Comparison of ENCODE assay signal across 8 mouse cellular contexts in the genomic region with DNA sequence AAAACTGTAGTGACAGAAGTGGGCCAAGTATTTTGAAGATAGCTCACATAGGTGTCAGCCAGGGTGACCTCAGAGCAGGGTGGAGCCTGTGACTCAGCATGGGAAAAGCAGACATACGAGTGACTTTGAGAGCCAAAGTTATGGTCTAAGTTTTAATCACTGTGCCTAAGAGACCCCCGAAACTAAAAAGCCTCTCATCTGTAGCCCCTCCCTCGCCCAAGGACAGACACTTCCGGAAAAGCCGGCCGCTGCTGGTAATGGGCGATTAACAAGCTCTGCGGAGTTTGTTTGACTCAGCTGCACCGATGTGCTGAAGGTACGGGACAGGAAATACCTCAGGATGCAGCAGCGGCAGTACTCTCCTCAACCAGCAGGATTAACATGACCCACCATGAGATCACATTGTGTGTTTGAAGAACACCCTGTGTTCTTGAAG.
DNase-seq lines count a peak whose midpoint lies in the region; ATAC-seq and TF ChIP-seq lines count a peak whose summit lies in the region.

No protein-coding gene starts in this region.

- H3K4me3 ChIP-seq in intestine, postnatal 0 days (ENCODE audit: low read depth, low read length) = no peak overlapping the region
- no peak overlapping the region for H3K4me3 ChIP-seq in intestine, embryonic 15.5 days (replicated peaks)

- H3K36me3 ChIP-seq in intestine, postnatal 0 days (ENCODE audit: control insufficient read depth, insufficient read depth) = no peaks in the 10 kb centered on the region
- H3K36me3 ChIP-seq in intestine, embryonic 15.5 days = no peaks in the 10 kb centered on the region

- no peaks in the 10 kb centered on the region for H3K9me3 ChIP-seq in intestine, postnatal 0 days (ENCODE audit: control insufficient read depth)
- H3K9me3 ChIP-seq in intestine, embryonic 15.5 days = no peaks in the 10 kb centered on the region

- TF ChIP-seq CTCF in intestine, postnatal 0 days (IDR thresholded peaks at IDR 0.05; ENCODE audit: low read depth) = peak; percentile 48

- peak; percentile 56 for DNase-seq in T-cell, adult 2 months (ENCODE audit: low spot score)
- DNase-seq in heart, postnatal 4 days = peak; percentile 32
- no peak for DNase-seq in cerebellum, adult 11 months
- no peak for DNase-seq in cerebellum, postnatal 25 days
- no peak for DNase-seq in spleen, postnatal 14 days (ENCODE audit: low spot score in 2 of 2)

- no peak for ATAC-seq in intestine, postnatal 0 days
- ATAC-seq in intestine, embryonic 15.5 days = no peak
- ATAC-seq in monocyte, adult 5-6 weeks (replicated peaks; ENCODE audit: insufficient number of reproducible peaks, low FRiP score, low TSS enrichment, poor library complexity, severe bottlenecking) = 0 out of 2 replicates have a peak, but pooled peaks have one; percentile 34

- no peak overlapping the region for H3K4me2 ChIP-seq in intestine, postnatal 0 days (replicated peaks; ENCODE audit: low read depth)
- H3K4me2 ChIP-seq in intestine, embryonic 15.5 days (replicated peaks) = no peak overlapping the region; the same call in 1 of the 2 replicates

- H3K4me1 ChIP-seq in intestine, postnatal 0 days (replicated peaks; ENCODE audit: control insufficient read depth, insufficient read depth, low read length) = no peaks in the 10 kb centered on the region
- H3K4me1 ChIP-seq in intestine, embryonic 15.5 days (replicated peaks) = peaks cover 3% of the 10 kb centered on the region; the same call in 1 of the 2 replicates

- 59% methylated on average over 11 of the region's 11 CpGs for WGBS in intestine, postnatal 0 days
- WGBS in intestine, embryonic 15.5 days = 64% methylated on average over 11 of the region's 11 CpGs

- no peaks in the 10 kb centered on the region for H3K27me3 ChIP-seq in intestine, postnatal 0 days (replicated peaks; ENCODE audit: control insufficient read depth, insufficient read depth, low read length)
- no peaks in the 10 kb centered on the region for H3K27me3 ChIP-seq in intestine, embryonic 15.5 days (replicated peaks)

- H3K9ac ChIP-seq in intestine, postnatal 0 days (ENCODE audit: low read depth, low read length) = no peak overlapping the region
- H3K9ac ChIP-seq in intestine, embryonic 15.5 days = no peak overlapping the region

- no peak overlapping the region for H3K27ac ChIP-seq in intestine, postnatal 0 days (ENCODE audit: low read depth, low read length)
- H3K27ac ChIP-seq in intestine, embryonic 15.5 days = no peak overlapping the region

Comparison
In these comparisons a context has a peak if more than half of its experiments do, and no peak if none do; other contexts are left out.
1. DNase-seq: peak in T-cell, adult 2 months (single experiment) and heart, postnatal 4 days (single experiment); none in cerebellum, adult 11 months (single experiment), cerebellum, postnatal 25 days (0 of 2) and spleen, postnatal 14 days (0 of 2).